In genomic region chr15:7118849-7119248, GRCm38 (mm10) we compare ENCODE assay signal across 9 mouse cellular contexts. TPM values are rescaled to one million over a fixed set of nuclear protein-coding genes. Genes with fewer than 3 reads are reported as not detected.
DNase-seq lines count a peak whose midpoint lies in the region; ATAC-seq and TF ChIP-seq lines count a peak whose summit lies in the region.
"Had no signal": no experiment of that assay in that cellular context is flagged by ENCODE, and none has a peak within 500 bp of the region (broad histone marks: within the 10 kb centered on the region; RNA-seq: fewer than 3 reads in every experiment).

No protein-coding gene starts in this region.

- no peak overlapping the region for H3K4me3 ChIP-seq in kidney, postnatal 0 days (replicated peaks; ENCODE audit: low read depth, low read length)
- no peak overlapping the region for H3K4me3 ChIP-seq in hindbrain, embryonic 12.5 days
- no peak overlapping the region for H3K4me3 ChIP-seq in limb, embryonic 15.5 days
- no peak overlapping the region for H3K4me3 ChIP-seq in stomach, embryonic 16.5 days (replicated peaks; ENCODE audit: low read length)
- H3K4me3 ChIP-seq: megakaryocyte, embryonic 14.5 days had no signal

- WGBS in kidney, postnatal 0 days = 22% methylated on average over 5 of the region's 5 CpGs
- 40% methylated on average over 5 of the region's 5 CpGs for WGBS in hindbrain, embryonic 12.5 days
- 20% methylated on average over 5 of the region's 5 CpGs for WGBS in limb, embryonic 15.5 days
- WGBS in stomach, embryonic 16.5 days = 19% methylated on average over 5 of the region's 5 CpGs

- ATAC-seq in kidney, postnatal 0 days (replicated peaks; ENCODE audit: low FRiP score, low read depth) = no peak
- peak; percentile 92 for ATAC-seq in hindbrain, embryonic 12.5 days (ENCODE audit: low FRiP score)
- ATAC-seq in limb, embryonic 15.5 days (ENCODE audit: insufficient number of reproducible peaks, low FRiP score, low TSS enrichment, low read depth) = 0 out of 2 replicates have a peak, but pooled peaks have one; percentile 52
- peak; percentile 64; the same call in 1 of the 2 replicates for ATAC-seq in stomach, embryonic 16.5 days (ENCODE audit: insufficient read depth, low FRiP score)

- no peaks in the 10 kb centered on the region for H3K9me3 ChIP-seq in kidney, postnatal 0 days (replicated peaks; ENCODE audit: low read length)
- no peaks in the 10 kb centered on the region for H3K9me3 ChIP-seq in hindbrain, embryonic 12.5 days (replicated peaks)
- H3K9me3 ChIP-seq in limb, embryonic 15.5 days = no peaks in the 10 kb centered on the region
- no peaks in the 10 kb centered on the region for H3K9me3 ChIP-seq in stomach, embryonic 16.5 days (replicated peaks; ENCODE audit: control insufficient read depth, low read length)

- no peaks in the 10 kb centered on the region for H3K4me1 ChIP-seq in kidney, postnatal 0 days (replicated peaks; ENCODE audit: insufficient read depth, low read length)
- 0 out of 2 replicates have a peak, but pooled peaks cover 7% of the 10 kb centered on the region for H3K4me1 ChIP-seq in hindbrain, embryonic 12.5 days
- peaks cover 4% of the 10 kb centered on the region; the same call in 1 of the 2 replicates for H3K4me1 ChIP-seq in limb, embryonic 15.5 days
- H3K4me1 ChIP-seq in stomach, embryonic 16.5 days (ENCODE audit: control insufficient read depth, insufficient read depth, low read length) = no peaks in the 10 kb centered on the region

- TF ChIP-seq CTCF in kidney, postnatal 0 days (IDR thresholded peaks at IDR 0.05; ENCODE audit: low read depth) = no peak

- H3K4me2 ChIP-seq in kidney, postnatal 0 days (ENCODE audit: low read length) = no peak overlapping the region
- H3K4me2 ChIP-seq in hindbrain, embryonic 12.5 days (replicated peaks) = no peak overlapping the region
- H3K4me2 ChIP-seq in limb, embryonic 15.5 days = no peak overlapping the region
- H3K4me2 ChIP-seq in stomach, embryonic 16.5 days (ENCODE audit: low read depth, low read length) = no peak overlapping the region

- no peaks in the 10 kb centered on the region for H3K36me3 ChIP-seq in kidney, postnatal 0 days (ENCODE audit: insufficient read depth, low read length)
- H3K36me3 ChIP-seq in hindbrain, embryonic 12.5 days = no peaks in the 10 kb centered on the region
- no peaks in the 10 kb centered on the region for H3K36me3 ChIP-seq in limb, embryonic 15.5 days
- no peaks in the 10 kb centered on the region for H3K36me3 ChIP-seq in stomach, embryonic 16.5 days (ENCODE audit: control insufficient read depth, insufficient read depth, low read length)

- DNase-seq in kidney, postnatal 0 days (ENCODE audit: low spot score) = peak; percentile 46
- DNase-seq in kidney, adult 9 months = no peak
- peak; percentile 63 to 74 for DNase-seq in adrenal gland, postnatal 36 days
- no peak for DNase-seq in c-Kit-positive CD71-positive TER-119-positive erythroid progenitor cells, embryonic 14.5 days (ENCODE audit: low spot score)
- no peak for DNase-seq in spleen, postnatal 14 days (ENCODE audit: low spot score in 2 of 2)

- H3K27ac ChIP-seq in kidney, postnatal 0 days = no peak overlapping the region
- H3K27ac ChIP-seq in hindbrain, embryonic 12.5 days = no peak overlapping the region
- H3K27ac ChIP-seq in limb, embryonic 15.5 days = no peak overlapping the region
- H3K27ac ChIP-seq in stomach, embryonic 16.5 days (ENCODE audit: low read length) = no peak overlapping the region

- H3K9ac ChIP-seq in kidney, postnatal 0 days (ENCODE audit: low read depth, low read length) = no peak overlapping the region
- H3K9ac ChIP-seq in hindbrain, embryonic 12.5 days = no peak overlapping the region
- H3K9ac ChIP-seq in limb, embryonic 15.5 days = no peak overlapping the region
- H3K9ac ChIP-seq in stomach, embryonic 16.5 days (ENCODE audit: low read length) = no peak overlapping the region

- H3K27me3 ChIP-seq in kidney, postnatal 0 days (ENCODE audit: insufficient read depth, low read length) = no peaks in the 10 kb centered on the region
- H3K27me3 ChIP-seq in hindbrain, embryonic 12.5 days = no peaks in the 10 kb centered on the region
- no peaks in the 10 kb centered on the region for H3K27me3 ChIP-seq in limb, embryonic 15.5 days
- no peaks in the 10 kb centered on the region for H3K27me3 ChIP-seq in stomach, embryonic 16.5 days (ENCODE audit: control insufficient read depth, insufficient read depth, low read length)

RNA-seq across cellular contexts. Expression of gene Lifr, which starts 28.4 kb away (rescaled TPM):
- polyA plus RNA-seq in kidney, postnatal 0 days (2015; fragmentation: Nextera tagmentation; extraction: Ambion mirVana) = 20.6 and 21.2 TPM in 2 replicates
- total RNA-seq in adrenal gland, postnatal 36 days (2021) = 10 to 100 TPM; 35.8 to 59.6 TPM
- 16.5 and 18.3 TPM in 2 replicates for polyA plus RNA-seq in hindbrain, embryonic 12.5 days (2016; fragmentation: Nextera tagmentation; extraction: Ambion mirVana)
- polyA plus RNA-seq in limb, embryonic 15.5 days (2015; fragmentation: Nextera tagmentation; extraction: Ambion mirVana) = 14.3 and 16.7 TPM in 2 replicates
- polyA plus RNA-seq in stomach, embryonic 16.5 days (2015; fragmentation: Nextera tagmentation; extraction: Ambion mirVana) = 16.9 and 20.4 TPM in 2 replicates

Comparison
In these comparisons a context has a peak if more than half of its experiments do, and no peak if none do; other contexts are left out.
1. DNase-seq: peak in kidney, postnatal 0 days (single experiment) and adrenal gland, postnatal 36 days (2 of 2); none in kidney, adult 9 months (single experiment), c-Kit-positive CD71-positive TER-119-positive erythroid progenitor cells, embryonic 14.5 days (single experiment) and spleen, postnatal 14 days (0 of 2).